Mouse (Mus musculus): ENCODE measurements around the gene Thoc3. TPM values are rescaled to one million over a fixed set of nuclear protein-coding genes. Genes with fewer than 3 reads are reported as not detected.

Gene Thoc3
- polyA plus RNA-seq, 1 experiment from 2014 or later, result 155 TPM

GRCm38 (mm10) chr13:54439912-54440311 lies 28.7 kb downstream of the Thoc3 start:
- ATAC-seq (ENCODE audit: insufficient read depth) (peak; percentile 42), DNase-seq (peak; percentile 44)
- no peaks in the 10 kb centered on the region for H3K9me3 ChIP-seq (ENCODE audit: low read depth, low read length)
- H3K4me2 ChIP-seq, result no peak overlapping the region
- WGBS, result 17% methylated on average over 7 of the region's 7 CpGs
- no peak overlapping the region for H3K9ac ChIP-seq
- peaks cover 10% of the 10 kb centered on the region for H3K4me1 ChIP-seq (ENCODE audit: insufficient read depth)
- H3K4me3 ChIP-seq (ENCODE audit: low read depth, low read length), result no peak overlapping the region
- TF ChIP-seq CTCF (IDR thresholded peaks at IDR 0.05; ENCODE audit: low read depth), result no peak
- no peaks in the 10 kb centered on the region for H3K36me3 ChIP-seq (ENCODE audit: insufficient read depth)
- H3K27ac ChIP-seq (ENCODE audit: low read depth), result peak overlapping the region; percentile 66
- no peaks in the 10 kb centered on the region for H3K27me3 ChIP-seq (ENCODE audit: insufficient read depth, low read length)

GRCm38 (mm10) chr13:54438814-54439213 lies 29.8 kb downstream of the Thoc3 start:
- Histone ChIP-seq H3K4me1 (ENCODE audit: insufficient read depth) (peaks cover 10% of the 10 kb centered on the region), H3K4me2 (no peak overlapping the region), H3K27ac (ENCODE audit: low read depth) (no peak overlapping the region), H3K4me3 (ENCODE audit: low read depth, low read length) (no peak overlapping the region), H3K27me3 (ENCODE audit: insufficient read depth, low read length) (no peaks in the 10 kb centered on the region), H3K36me3 (ENCODE audit: insufficient read depth) (no peaks in the 10 kb centered on the region), H3K9me3 (ENCODE audit: low read depth, low read length) (no peaks in the 10 kb centered on the region), H3K9ac (no peak overlapping the region)
- 36% methylated on average over 3 of the region's 3 CpGs for WGBS
- DNase-seq (no peak), ATAC-seq (ENCODE audit: insufficient read depth) (no peak)
- TF ChIP-seq CTCF (IDR thresholded peaks at IDR 0.05; ENCODE audit: low read depth), result no peak

- Histone ChIP-seq H3K4me3 (ENCODE audit: low read depth, low read length) (no peak overlapping the region), H3K27ac (ENCODE audit: low read depth) (no peak overlapping the region), H3K4me1 (ENCODE audit: insufficient read depth) (peaks cover 10% of the 10 kb centered on the region), H3K9me3 (ENCODE audit: low read depth, low read length) (no peaks in the 10 kb centered on the region), H3K27me3 (ENCODE audit: insufficient read depth, low read length) (no peaks in the 10 kb centered on the region), H3K9ac (no peak overlapping the region), H3K36me3 (ENCODE audit: insufficient read depth) (no peaks in the 10 kb centered on the region), H3K4me2 (no peak overlapping the region)
- TF ChIP-seq CTCF (IDR thresholded peaks at IDR 0.05; ENCODE audit: low read depth), result no peak
- DNase-seq (no peak), ATAC-seq (ENCODE audit: insufficient read depth) (no peak)
- WGBS, result 68% methylated on average over 6 of the region's 6 CpGs
Measured at GRCm38 (mm10) chr13:54437083-54437482, 31.6 kb downstream of the Thoc3 start.

GRCm38 (mm10) chr13:54436666-54437065 lies 32.0 kb downstream of the Thoc3 start:
- H3K36me3 ChIP-seq (ENCODE audit: insufficient read depth), result no peaks in the 10 kb centered on the region
- H3K9me3 ChIP-seq (ENCODE audit: low read depth, low read length), result no peaks in the 10 kb centered on the region
- H3K27me3 ChIP-seq (ENCODE audit: insufficient read depth, low read length), result no peaks in the 10 kb centered on the region
- H3K4me2 ChIP-seq, result no peak overlapping the region
- no peak overlapping the region for H3K9ac ChIP-seq
- 46% methylated on average over 5 of the region's 5 CpGs for WGBS
- no peak overlapping the region for H3K27ac ChIP-seq (ENCODE audit: low read depth)
- TF ChIP-seq CTCF (IDR thresholded peaks at IDR 0.05; ENCODE audit: low read depth), result no peak
- ATAC-seq (ENCODE audit: insufficient read depth), result no peak
- DNase-seq, result peak; percentile 51
- H3K4me1 ChIP-seq (ENCODE audit: insufficient read depth), result peaks cover 10% of the 10 kb centered on the region
- H3K4me3 ChIP-seq (ENCODE audit: low read depth, low read length), result no peak overlapping the region

GRCm38 (mm10) chr13:54431161-54431560 lies 37.5 kb downstream of the Thoc3 start:
- no peak for DNase-seq
- no peak for TF ChIP-seq CTCF (IDR thresholded peaks at IDR 0.05; ENCODE audit: low read depth)
- 76% methylated on average over 9 of the region's 9 CpGs for WGBS

GRCm38 (mm10) chr13:54430051-54430450 lies 38.6 kb downstream of the Thoc3 start:
- Histone ChIP-seq H3K9ac (no peak overlapping the region), H3K36me3 (ENCODE audit: insufficient read depth) (no peaks in the 10 kb centered on the region), H3K27ac (ENCODE audit: low read depth) (no peak overlapping the region), H3K4me2 (no peak overlapping the region), H3K27me3 (ENCODE audit: insufficient read depth, low read length) (no peaks in the 10 kb centered on the region), H3K4me3 (ENCODE audit: low read depth, low read length) (no peak overlapping the region), H3K4me1 (ENCODE audit: insufficient read depth) (0 out of 2 replicates have a peak, but pooled peaks cover 4% of the 10 kb centered on the region), H3K9me3 (ENCODE audit: low read depth, low read length) (no peaks in the 10 kb centered on the region)
- WGBS, result 30% methylated on average over 2 of the region's 2 CpGs
- DNase-seq (no peak), ATAC-seq (ENCODE audit: insufficient read depth) (no peak)
- TF ChIP-seq CTCF (IDR thresholded peaks at IDR 0.05; ENCODE audit: low read depth), result no peak

More at GRCm38 (mm10) chr13:54431161-54431560, 37.5 kb downstream of the Thoc3 start:
- Histone ChIP-seq H3K4me2 (no peak overlapping the region), H3K9ac (no peak overlapping the region), H3K27me3 (ENCODE audit: insufficient read depth, low read length) (no peaks in the 10 kb centered on the region), H3K36me3 (ENCODE audit: insufficient read depth) (no peaks in the 10 kb centered on the region), H3K9me3 (ENCODE audit: low read depth, low read length) (no peaks in the 10 kb centered on the region), H3K4me3 (ENCODE audit: low read depth, low read length) (no peak overlapping the region), H3K27ac (ENCODE audit: low read depth) (no peak overlapping the region), H3K4me1 (ENCODE audit: insufficient read depth) (0 out of 2 replicates have a peak, but pooled peaks cover 4% of the 10 kb centered on the region)
- no peak for ATAC-seq (ENCODE audit: insufficient read depth)

GRCm38 (mm10) chr13:54428771-54429170 lies 39.9 kb downstream of the Thoc3 start:
- DNase-seq, result no peak
- 60% methylated on average over 3 of the region's 3 CpGs for WGBS

More at GRCm38 (mm10) chr13:54428771-54429170, 39.9 kb downstream of the Thoc3 start:
- Histone ChIP-seq H3K27me3 (ENCODE audit: insufficient read depth, low read length) (no peaks in the 10 kb centered on the region), H3K4me2 (no peak overlapping the region), H3K27ac (ENCODE audit: low read depth) (no peak overlapping the region), H3K4me3 (ENCODE audit: low read depth, low read length) (no peak overlapping the region), H3K9me3 (ENCODE audit: low read depth, low read length) (no peaks in the 10 kb centered on the region), H3K36me3 (ENCODE audit: insufficient read depth) (no peaks in the 10 kb centered on the region), H3K9ac (no peak overlapping the region), H3K4me1 (ENCODE audit: insufficient read depth) (peaks cover 12% of the 10 kb centered on the region; the same call in 1 of the 2 replicates)
- TF ChIP-seq CTCF (IDR thresholded peaks at IDR 0.05; ENCODE audit: low read depth), result no peak
- no peak for ATAC-seq (ENCODE audit: insufficient read depth)

Measured in lung, embryonic 14.5 days (tissue).